8 mouse cellular contexts compared by ENCODE assay signal in genomic region chr2:120566886-120567797, GRCm38 (mm10). TPM values are rescaled to one million over a fixed set of nuclear protein-coding genes. Genes with fewer than 3 reads are reported as not detected.
DNase-seq lines count a peak whose midpoint lies in the region; ATAC-seq lines count a peak whose summit lies in the region.

Snap23 (plus strand) TSS chr2:120567671.

- peaks cover 2% of the 10 kb centered on the region; the same call in 1 of the 2 replicates for H3K36me3 ChIP-seq in hindbrain, embryonic 16.5 days (ENCODE audit: control insufficient read depth, insufficient read depth, low read length)
- H3K36me3 ChIP-seq in macrophage (ENCODE audit: inconsistent target): peaks cover 7% of the 10 kb centered on the region; the same call in 1 of the 2 replicates

- peak within 1 kb of the TSS; percentile 87 for H3K4me3 ChIP-seq in hindbrain, embryonic 16.5 days (ENCODE audit: low read length)
- H3K4me3 ChIP-seq in macrophage (ENCODE audit: inconsistent target): peak within 1 kb of the TSS; percentile 93

- H3K4me2 ChIP-seq in hindbrain, embryonic 16.5 days (ENCODE audit: low read length): peak within 1 kb of the TSS; percentile 88

- peaks cover 61% of the 10 kb centered on the region for H3K79me2 ChIP-seq in macrophage (ENCODE audit: inconsistent target)

- H3K4me1 ChIP-seq in hindbrain, embryonic 16.5 days (ENCODE audit: control insufficient read depth, insufficient read depth, low read depth, low read length): peaks cover 19% of the 10 kb centered on the region

- ATAC-seq in hindbrain, embryonic 16.5 days: peak; percentile 95

- H3K9ac ChIP-seq in hindbrain, embryonic 16.5 days (ENCODE audit: low read depth, low read length): peak within 1 kb of the TSS; percentile 84

- 1% methylated on average over 42 of the region's 42 CpGs for WGBS in hindbrain, embryonic 16.5 days
- 3% methylated on average over 32 of the region's 42 CpGs for WGBS in macrophage (ENCODE audit: missing documents)

- peak within 1 kb of the TSS; percentile 82 for H3K27ac ChIP-seq in hindbrain, embryonic 16.5 days (ENCODE audit: low read depth, low read length)
- H3K27ac ChIP-seq in macrophage: peak within 1 kb of the TSS; percentile 78

- DNase-seq in WW6 (ENCODE audit: low read depth, low spot score): peak; percentile 91
- peak; percentile 85 to 94 for DNase-seq in cerebellum, postnatal 4 days (ENCODE audit: low spot score in 2 of 2)
- peak; percentile 94 for DNase-seq in gastrocnemius, adult 18-20 months (ENCODE audit: low spot score)
- DNase-seq in left cerebral cortex, adult 18-20 months (ENCODE audit: low spot score in 2 of 2): peak; percentile 87 to 96
- peak; percentile 97 for DNase-seq in right cerebral cortex, adult 18-20 months
- DNase-seq in urinary bladder, postnatal 10 days (ENCODE audit: low spot score): peak; percentile 67

- H3K9me3 ChIP-seq in hindbrain, embryonic 16.5 days (ENCODE audit: control insufficient read depth, low read length): no peaks in the 10 kb centered on the region

- H3K27me3 ChIP-seq in hindbrain, embryonic 16.5 days (replicated peaks; ENCODE audit: control insufficient read depth, insufficient read depth, low read length): no peaks in the 10 kb centered on the region

RNA-seq across cellular contexts. Expression of gene Snap23, which starts in this region (rescaled TPM):
- 10 to 100 TPM; 46.6 to 47.3 TPM for total RNA-seq in gastrocnemius, adult 18-20 months (2021)
- 18.4 and 19.9 TPM in 2 replicates for polyA plus RNA-seq in hindbrain, embryonic 16.5 days (2015; fragmentation: Nextera tagmentation; extraction: Ambion mirVana)
- total RNA-seq in left cerebral cortex, adult 18-20 months (2021): 10 to 100 TPM; 20.0 to 21.1 TPM
- total RNA-seq in macrophage (2018; cell fraction: chromatin; rRNA removed): 100 to 1,000 TPM in 20 of 26 experiments, 10 to 100 TPM in 6; 76.3 to 311 (median 116) TPM
- 100 to 1,000 TPM in 11 of 26 experiments, 10 to 100 TPM in 15; 66.6 to 148 (median 87.1) TPM for total RNA-seq in macrophage (2018; cell fraction: cytosol; rRNA removed)
- 100 to 1,000 TPM in 10 of 26 experiments, 10 to 100 TPM in 16; 59.1 to 197 (median 89.3) TPM for total RNA-seq in macrophage (2018; cell fraction: nucleus; rRNA removed)
- polyA plus RNA-seq in macrophage (2018): 69.9 to 226 TPM (median 125 TPM) in 3 replicates

Comparison
In these comparisons a context has a peak if more than half of its experiments do, and no peak if none do; other contexts are left out.
1. Peak in every context shown above with its lines: DNase-seq, ATAC-seq, H3K4me3 ChIP-seq and H3K27ac ChIP-seq.